Mouse (Mus musculus) hindbrain, embryonic 10.5 days (tissue): Measurements from ENCODE around the gene Cpox. TPM values are rescaled to one million over a fixed set of nuclear protein-coding genes. Genes with fewer than 3 reads are reported as not detected.

Experiments used
- DNase-seq: peaks from one replicate; pipeline ENCODE4 v3.0.0-alpha.2; 2017; ENCODE audit warnings: low spot score
- H3K27ac ChIP-seq: fragments of 300-500 bp; sonication (generic); 2 replicates; pipeline ENCODE4 v1.5.1; 2016; ENCODE audit warnings: mild to moderate bottlenecking, moderate library complexity
- H3K27me3 ChIP-seq: fragments of 300-500 bp; sonication (generic); 2 replicates; pipeline ENCODE4 v1.6.1; 2016; ENCODE audit warnings: mild to moderate bottlenecking; ENCODE audit not compliant: poor library complexity, insufficient read depth, severe bottlenecking
- H3K36me3 ChIP-seq: fragments of 300-500 bp; sonication (generic); 2 replicates; pipeline ENCODE4 v1.6.1; 2016; ENCODE audit warnings: mild to moderate bottlenecking, moderate library complexity
- H3K4me1 ChIP-seq: fragments of 300-500 bp; sonication (generic); replicated peaks from 2 replicates; pipeline ENCODE4 v1.6.1; 2016; ENCODE audit warnings: mild to moderate bottlenecking
- H3K4me3 ChIP-seq: fragments of 300-500 bp; sonication (generic); 2 replicates; pipeline ENCODE4 v1.5.1; 2016; ENCODE audit warnings: mild to moderate bottlenecking, moderate library complexity
- H3K9me3 ChIP-seq: fragments of 300-500 bp; sonication (generic); 2 replicates; pipeline ENCODE4 v1.6.1; 2016; ENCODE audit warnings: mild to moderate bottlenecking, moderate library complexity
- WGBS: fragments of 180-500 bp; shearing (Covaris S2); methylation state at CpG from one replicate; pipeline ENCODE4 v1.1.7; 2016; 5-methylcytosine and 5-hydroxymethylcytosine counted together
- polyA plus RNA-seq: library from polyadenylated mRNA; unstranded; fragments of >200 nt; fragmentation: Nextera tagmentation; extraction: Ambion mirVana; gene quantifications from 2 replicates; pipeline ENCODE4 v1.2.1, GENCODE M21; 2016

Cpox gene
- polyA plus RNA-seq, 1 experiment from 2014 or later, result 20.0 TPM

GRCm38 (mm10) chr16:58689555-58690169 lies 19.6 kb downstream of the Cpox start:
- Histone ChIP-seq H3K36me3 (no peaks in the 10 kb centered on the region), H3K4me1 (no peaks in the 10 kb centered on the region), H3K4me3 (no peak overlapping the region), H3K27me3 (no peaks in the 10 kb centered on the region), H3K9me3 (no peaks in the 10 kb centered on the region), H3K27ac (no peak overlapping the region)
- no peak for DNase-seq
- 90% methylated on average over 5 of the region's 5 CpGs for WGBS

GRCm38 (mm10) chr16:58690322-58690732 lies 20.2 kb downstream of the Cpox start:
- Histone ChIP-seq H3K9me3 (no peaks in the 10 kb centered on the region), H3K36me3 (no peaks in the 10 kb centered on the region), H3K4me1 (no peaks in the 10 kb centered on the region), H3K4me3 (no peak overlapping the region), H3K27ac (no peak overlapping the region), H3K27me3 (no peaks in the 10 kb centered on the region)
- no peak for DNase-seq
- 92% methylated on average over 5 of the region's 5 CpGs for WGBS

- H3K4me3 ChIP-seq, result no peak overlapping the region
- DNase-seq, result no peak
- no peak overlapping the region for H3K27ac ChIP-seq
- WGBS, result 92% methylated on average over 5 of the region's 5 CpGs
- H3K27me3 ChIP-seq, result no peaks in the 10 kb centered on the region
- no peaks in the 10 kb centered on the region for H3K9me3 ChIP-seq
- no peaks in the 10 kb centered on the region for H3K4me1 ChIP-seq
- H3K36me3 ChIP-seq, result no peaks in the 10 kb centered on the region
Observed at GRCm38 (mm10) chr16:58694091-58694490, 24.0 kb downstream of the Cpox start.

GRCm38 (mm10) chr16:58696796-58697195 lies 26.7 kb downstream of the Cpox start:
- Histone ChIP-seq H3K4me3 (no peak overlapping the region), H3K27me3 (no peaks in the 10 kb centered on the region)
- DNase-seq, result no peak

GRCm38 (mm10) chr16:58697261-58697660 lies 27.2 kb downstream of the Cpox start:
- DNase-seq, result no peak
- Histone ChIP-seq H3K4me3 (no peak overlapping the region), H3K4me1 (no peaks in the 10 kb centered on the region), H3K27ac (no peak overlapping the region), H3K36me3 (no peaks in the 10 kb centered on the region), H3K27me3 (no peaks in the 10 kb centered on the region), H3K9me3 (no peaks in the 10 kb centered on the region)
- WGBS, result 88% methylated on average over 1 of the region's 1 CpGs

More at GRCm38 (mm10) chr16:58696796-58697195, 26.7 kb downstream of the Cpox start:
- Histone ChIP-seq H3K27ac (no peak overlapping the region), H3K36me3 (no peaks in the 10 kb centered on the region), H3K9me3 (no peaks in the 10 kb centered on the region), H3K4me1 (no peaks in the 10 kb centered on the region)
- 90% methylated on average over 3 of the region's 3 CpGs for WGBS

GRCm38 (mm10) chr16:58700174-58700573 lies 30.1 kb downstream of the Cpox start:
- no peaks in the 10 kb centered on the region for H3K9me3 ChIP-seq
- 80% methylated on average over 6 of the region's 6 CpGs for WGBS

GRCm38 (mm10) chr16:58700816-58701424 lies 30.8 kb downstream of the Cpox start:
- H3K9me3 ChIP-seq, result no peaks in the 10 kb centered on the region
- 87% methylated on average over 12 of the region's 12 CpGs for WGBS
- H3K4me1 ChIP-seq, result no peaks in the 10 kb centered on the region
- H3K36me3 ChIP-seq, result no peaks in the 10 kb centered on the region
- no peak overlapping the region for H3K4me3 ChIP-seq
- no peak for DNase-seq
- H3K27me3 ChIP-seq, result no peaks in the 10 kb centered on the region
- no peak overlapping the region for H3K27ac ChIP-seq

More at GRCm38 (mm10) chr16:58700174-58700573, 30.1 kb downstream of the Cpox start:
- Histone ChIP-seq H3K4me1 (no peaks in the 10 kb centered on the region), H3K36me3 (no peaks in the 10 kb centered on the region), H3K27me3 (no peaks in the 10 kb centered on the region), H3K4me3 (no peak overlapping the region), H3K27ac (no peak overlapping the region)
- no peak for DNase-seq

- Histone ChIP-seq H3K36me3 (no peaks in the 10 kb centered on the region), H3K4me3 (no peak overlapping the region), H3K27me3 (no peaks in the 10 kb centered on the region), H3K4me1 (no peaks in the 10 kb centered on the region), H3K27ac (no peak overlapping the region), H3K9me3 (no peaks in the 10 kb centered on the region)
- no peak for DNase-seq
- WGBS, result 76% methylated on average over 6 of the region's 6 CpGs
Observed at GRCm38 (mm10) chr16:58701779-58702178, 31.7 kb downstream of the Cpox start.

- DNase-seq, result no peak
- Histone ChIP-seq H3K27ac (no peak overlapping the region), H3K36me3 (no peaks in the 10 kb centered on the region), H3K27me3 (no peaks in the 10 kb centered on the region), H3K9me3 (no peaks in the 10 kb centered on the region), H3K4me1 (no peaks in the 10 kb centered on the region), H3K4me3 (no peak overlapping the region)
- 87% methylated on average over 10 of the region's 10 CpGs for WGBS
Observed at GRCm38 (mm10) chr16:58702329-58702932, 32.3 kb downstream of the Cpox start.

- Histone ChIP-seq H3K4me1 (no peaks in the 10 kb centered on the region), H3K4me3 (no peak overlapping the region), H3K27me3 (no peaks in the 10 kb centered on the region), H3K36me3 (no peaks in the 10 kb centered on the region), H3K27ac (no peak overlapping the region), H3K9me3 (no peaks in the 10 kb centered on the region)
- no peak for DNase-seq
- WGBS, result 55% methylated on average over 10 of the region's 10 CpGs
Observed at GRCm38 (mm10) chr16:58703382-58704124, 33.5 kb downstream of the Cpox start.

- Histone ChIP-seq H3K27me3 (no peaks in the 10 kb centered on the region), H3K4me1 (no peaks in the 10 kb centered on the region), H3K4me3 (no peak overlapping the region), H3K36me3 (no peaks in the 10 kb centered on the region), H3K9me3 (no peaks in the 10 kb centered on the region), H3K27ac (no peak overlapping the region)
- no peak for DNase-seq
Observed at GRCm38 (mm10) chr16:58704999-58705398, 34.9 kb downstream of the Cpox start.

GRCm38 (mm10) chr16:58707276-58707905 lies 37.3 kb downstream of the Cpox start:
- Histone ChIP-seq H3K36me3 (no peaks in the 10 kb centered on the region), H3K4me1 (no peaks in the 10 kb centered on the region), H3K4me3 (no peak overlapping the region), H3K9me3 (no peaks in the 10 kb centered on the region), H3K27ac (no peak overlapping the region), H3K27me3 (no peaks in the 10 kb centered on the region)
- 89% methylated on average over 4 of the region's 4 CpGs for WGBS
- no peak for DNase-seq
